Mouse (Mus musculus): ENCODE data around the gene Ccdc33. TPM values are rescaled to one million over a fixed set of nuclear protein-coding genes. Genes with fewer than 3 reads are reported as not detected.

The Ccdc33 gene
- polyA plus RNA-seq, 2 experiments = not detected

DNA sequence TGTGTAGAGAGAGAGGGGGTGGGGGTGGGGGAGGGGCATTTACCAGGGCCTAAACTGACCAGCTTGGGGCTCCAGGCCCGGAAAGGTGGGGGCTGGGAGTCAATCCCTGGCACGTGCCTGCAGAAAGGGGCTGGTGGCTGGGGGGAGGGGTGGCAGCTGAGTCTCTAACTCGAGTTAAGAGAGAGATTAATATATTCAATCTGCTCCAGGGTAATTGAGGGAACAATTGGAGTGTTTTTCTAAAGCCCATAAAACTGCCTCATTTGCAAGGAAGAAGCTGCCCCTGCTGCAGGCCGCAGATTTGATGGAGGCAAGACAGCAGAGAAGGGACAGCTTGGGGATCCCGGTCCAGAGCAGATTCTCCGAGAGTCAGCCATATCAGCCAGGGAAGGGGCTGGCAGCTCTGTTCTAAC, 5.8 kb downstream of the Ccdc33 start:
- no peaks in the 10 kb centered on the region for H3K36me3 ChIP-seq (replicated peaks; ENCODE audit: control insufficient read depth, insufficient read depth, low read depth)
- H3K4me1 ChIP-seq (replicated peaks; ENCODE audit: control insufficient read depth in 2 of 2, insufficient read depth in 2 of 2, low read length in 1 of 2) = peaks cover 0 to 6% of the 10 kb centered on the region in 2 experiments; a peak in 2 of 4 replicates
- no peaks in the 10 kb centered on the region for H3K9me3 ChIP-seq (ENCODE audit: control insufficient read depth, low read length)
- no peak overlapping the region for H3K4me2 ChIP-seq (ENCODE audit: low read depth)
- 10% methylated on average over 6 of the region's 6 CpGs for WGBS (ENCODE audit: insufficient replicate concordance)
- H3K27me3 ChIP-seq (ENCODE audit: control insufficient read depth, insufficient read depth, low read length) = peaks cover 18% of the 10 kb centered on the region
- no peak for TF ChIP-seq EP300 (IDR thresholded peaks at IDR 0.05; ENCODE audit: low read depth)
- no peak for TF ChIP-seq CTCF (IDR thresholded peaks at IDR 0.05; ENCODE audit: low read depth)
- H3K9ac ChIP-seq (replicated peaks) = no peak overlapping the region
- DNase-seq (ENCODE audit: low read depth in 3 of 3, low spot score in 3 of 3) = no peak
- no peak for ATAC-seq (ENCODE audit: insufficient read depth)
- no peak overlapping the region for H3K27ac ChIP-seq
- H3K4me3 ChIP-seq (ENCODE audit: insufficient read depth in 1 of 2, low read depth in 2 of 2, low read length in 2 of 2) = no peak overlapping the region

DNA sequence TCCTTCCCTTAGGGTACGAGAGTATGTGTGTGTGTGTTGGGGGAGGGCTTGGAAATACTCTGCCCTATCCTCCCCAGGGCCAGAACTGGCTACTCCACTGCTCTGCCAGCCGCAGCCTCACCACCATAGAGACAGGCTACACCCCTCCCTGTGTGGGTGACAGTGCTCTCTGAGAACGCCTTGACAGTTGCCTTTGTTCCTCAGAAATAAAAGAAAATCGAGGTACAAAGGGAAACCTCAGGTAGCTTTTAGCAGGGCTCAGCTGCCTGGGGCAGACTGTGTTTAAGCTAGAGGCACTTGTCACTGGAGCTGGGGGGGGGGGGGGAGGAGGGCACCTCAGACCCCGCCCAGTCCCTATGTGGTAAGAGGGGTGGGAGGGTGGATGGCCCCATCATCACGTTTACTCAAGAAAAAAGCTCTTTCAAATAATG, 6.3 kb downstream of the Ccdc33 start:
- TF ChIP-seq CTCF (IDR thresholded peaks at IDR 0.05; ENCODE audit: low read depth) (no peak), EP300 (IDR thresholded peaks at IDR 0.05; ENCODE audit: low read depth) (no peak)
- Histone ChIP-seq H3K4me2 (ENCODE audit: low read depth) (no peak overlapping the region), H3K36me3 (replicated peaks; ENCODE audit: control insufficient read depth, insufficient read depth, low read depth) (no peaks in the 10 kb centered on the region), H3K27me3 (ENCODE audit: control insufficient read depth, insufficient read depth, low read length) (peaks cover 18% of the 10 kb centered on the region), H3K9me3 (ENCODE audit: control insufficient read depth, low read length) (no peaks in the 10 kb centered on the region), H3K9ac (replicated peaks) (no peak overlapping the region), H3K4me1 (replicated peaks; ENCODE audit: control insufficient read depth in 2 of 2, insufficient read depth in 2 of 2, low read length in 1 of 2) (peaks cover 0 to 6% of the 10 kb centered on the region in 2 experiments; a peak in 2 of 4 replicates), H3K27ac (no peak overlapping the region), H3K4me3 (ENCODE audit: insufficient read depth in 1 of 2, low read depth in 2 of 2, low read length in 2 of 2) (no peak overlapping the region)
- 18% methylated on average over 6 of the region's 6 CpGs for WGBS (ENCODE audit: insufficient replicate concordance)
- no peak for ATAC-seq (ENCODE audit: insufficient read depth)
- DNase-seq (ENCODE audit: low read depth in 3 of 3, low spot score in 3 of 3) = no peak

DNA sequence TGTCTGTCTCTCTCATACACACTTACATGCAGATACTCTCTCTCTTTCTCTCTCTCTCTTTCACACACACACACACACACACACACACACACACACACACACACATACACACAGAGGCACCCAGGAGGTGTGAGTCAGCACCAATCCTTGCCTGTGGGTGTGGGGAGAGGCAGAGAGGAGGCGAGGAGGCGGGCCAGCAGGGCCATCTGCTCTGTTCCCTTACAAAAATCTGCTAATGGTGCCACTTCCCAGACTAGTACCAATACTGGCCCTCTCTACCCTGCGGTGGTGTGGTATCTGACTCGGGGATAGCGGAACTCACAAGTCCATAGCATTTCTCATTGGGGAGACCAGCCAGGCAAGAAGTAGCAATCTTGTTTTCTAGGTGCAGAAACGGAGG, 7.2 kb downstream of the Ccdc33 start:
- Histone ChIP-seq H3K9me3 (ENCODE audit: control insufficient read depth, low read length) (no peaks in the 10 kb centered on the region), H3K4me1 (replicated peaks; ENCODE audit: control insufficient read depth in 2 of 2, insufficient read depth in 2 of 2, low read length in 1 of 2) (peaks cover 0 to 6% of the 10 kb centered on the region in 2 experiments; a peak in 2 of 4 replicates), H3K27ac (no peak overlapping the region), H3K4me2 (ENCODE audit: low read depth) (no peak overlapping the region), H3K27me3 (ENCODE audit: control insufficient read depth, insufficient read depth, low read length) (peaks cover 18% of the 10 kb centered on the region), H3K36me3 (replicated peaks; ENCODE audit: control insufficient read depth, insufficient read depth, low read depth) (no peaks in the 10 kb centered on the region), H3K9ac (replicated peaks) (no peak overlapping the region), H3K4me3 (ENCODE audit: insufficient read depth in 1 of 2, low read depth in 2 of 2, low read length in 2 of 2) (no peak overlapping the region)
- 42% methylated on average over 6 of the region's 6 CpGs for WGBS (ENCODE audit: insufficient replicate concordance)
- TF ChIP-seq EP300 (IDR thresholded peaks at IDR 0.05; ENCODE audit: low read depth) (no peak), CTCF (IDR thresholded peaks at IDR 0.05; ENCODE audit: low read depth) (no peak)
- DNase-seq (ENCODE audit: low read depth in 3 of 3, low spot score in 3 of 3) (no peak), ATAC-seq (ENCODE audit: insufficient read depth) (no peak)

DNA sequence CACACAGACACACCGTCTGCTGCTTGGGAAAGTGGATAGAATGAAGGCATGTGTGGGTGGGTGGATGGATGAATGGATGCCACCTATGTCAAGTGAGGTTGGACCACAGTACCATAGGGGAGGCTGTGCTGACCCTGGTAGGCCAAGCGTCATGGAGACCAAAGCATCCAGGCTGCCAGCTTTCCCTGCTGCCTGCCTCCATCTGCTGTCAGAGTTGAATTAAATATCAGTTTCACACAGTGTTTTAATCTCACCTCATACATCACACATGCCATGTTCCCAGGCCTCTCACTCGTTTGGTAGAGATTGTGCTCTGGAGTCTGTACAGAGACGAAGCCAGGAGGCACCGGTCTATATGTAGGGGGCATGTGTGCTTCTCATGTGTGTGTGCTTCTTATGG, 7.8 kb downstream of the Ccdc33 start:
- 67% methylated on average over 5 of the region's 5 CpGs for WGBS (ENCODE audit: insufficient replicate concordance)
- no peak for DNase-seq (ENCODE audit: low read depth in 3 of 3, low spot score in 3 of 3)
- H3K4me3 ChIP-seq (ENCODE audit: insufficient read depth in 1 of 2, low read depth in 2 of 2, low read length in 2 of 2) = no peak overlapping the region
- ATAC-seq (ENCODE audit: insufficient read depth) = no peak
- no peak overlapping the region for H3K9ac ChIP-seq (replicated peaks)
- no peaks in the 10 kb centered on the region for H3K9me3 ChIP-seq (ENCODE audit: control insufficient read depth, low read length)
- peaks cover 18% of the 10 kb centered on the region for H3K27me3 ChIP-seq (ENCODE audit: control insufficient read depth, insufficient read depth, low read length)
- H3K36me3 ChIP-seq (replicated peaks; ENCODE audit: control insufficient read depth, insufficient read depth, low read depth) = no peaks in the 10 kb centered on the region
- H3K27ac ChIP-seq = no peak overlapping the region
- peaks cover 0 to 1% of the 10 kb centered on the region in 2 experiments; a peak in 2 of 4 replicates for H3K4me1 ChIP-seq (replicated peaks; ENCODE audit: control insufficient read depth in 2 of 2, insufficient read depth in 2 of 2, low read length in 1 of 2)
- no peak overlapping the region for H3K4me2 ChIP-seq (ENCODE audit: low read depth)
- TF ChIP-seq EP300 (IDR thresholded peaks at IDR 0.05; ENCODE audit: low read depth) = no peak
- no peak for TF ChIP-seq CTCF (IDR thresholded peaks at IDR 0.05; ENCODE audit: low read depth)

DNA sequence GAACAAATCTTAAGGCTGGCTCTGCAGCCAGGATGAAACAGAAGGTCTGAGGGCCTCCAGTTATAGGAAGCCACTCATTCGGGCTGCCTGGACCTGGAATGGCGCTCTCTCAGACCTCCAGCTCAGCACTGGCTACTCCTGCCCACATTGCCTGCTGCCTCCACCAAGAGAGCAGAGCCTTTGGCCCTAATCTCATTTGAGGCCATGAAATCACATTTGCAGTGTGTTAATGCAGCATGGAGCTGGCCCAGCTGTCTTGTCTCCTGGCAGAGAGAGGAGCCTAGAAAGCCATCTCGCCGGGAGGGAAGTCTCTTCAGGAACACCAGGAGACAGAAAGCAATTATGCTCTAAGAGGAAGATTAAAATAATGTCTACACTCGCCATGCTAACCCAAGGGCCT, 11.1 kb downstream of the Ccdc33 start:
- Histone ChIP-seq H3K9ac (replicated peaks) (no peak overlapping the region), H3K4me2 (ENCODE audit: low read depth) (no peak overlapping the region), H3K4me1 (replicated peaks; ENCODE audit: control insufficient read depth in 2 of 2, insufficient read depth in 2 of 2, low read length in 1 of 2) (no peaks in the 10 kb centered on the region), H3K36me3 (replicated peaks; ENCODE audit: control insufficient read depth, insufficient read depth, low read depth) (no peaks in the 10 kb centered on the region), H3K27ac (no peak overlapping the region), H3K9me3 (ENCODE audit: control insufficient read depth, low read length) (no peaks in the 10 kb centered on the region), H3K4me3 (ENCODE audit: insufficient read depth in 1 of 2, low read depth in 2 of 2, low read length in 2 of 2) (no peak overlapping the region), H3K27me3 (ENCODE audit: control insufficient read depth, insufficient read depth, low read length) (no peaks in the 10 kb centered on the region)
- no peak for TF ChIP-seq CTCF (IDR thresholded peaks at IDR 0.05; ENCODE audit: low read depth)
- no peak for TF ChIP-seq EP300 (IDR thresholded peaks at IDR 0.05; ENCODE audit: low read depth)
- ATAC-seq (ENCODE audit: insufficient read depth) = no peak
- WGBS (ENCODE audit: insufficient replicate concordance) = 56% methylated on average over 5 of the region's 5 CpGs
- no peak for DNase-seq (ENCODE audit: low read depth in 3 of 3, low spot score in 3 of 3)

All from liver, embryonic 14.5 days (tissue).